Mouse (Mus musculus): ENCODE measurements around the gene Cyp8b1. TPM values are rescaled to one million over a fixed set of nuclear protein-coding genes. Genes with fewer than 3 reads are reported as not detected.

Cyp8b1 gene
- polyA plus RNA-seq, 1 experiment from 2014 or later, result not detected

DNA sequence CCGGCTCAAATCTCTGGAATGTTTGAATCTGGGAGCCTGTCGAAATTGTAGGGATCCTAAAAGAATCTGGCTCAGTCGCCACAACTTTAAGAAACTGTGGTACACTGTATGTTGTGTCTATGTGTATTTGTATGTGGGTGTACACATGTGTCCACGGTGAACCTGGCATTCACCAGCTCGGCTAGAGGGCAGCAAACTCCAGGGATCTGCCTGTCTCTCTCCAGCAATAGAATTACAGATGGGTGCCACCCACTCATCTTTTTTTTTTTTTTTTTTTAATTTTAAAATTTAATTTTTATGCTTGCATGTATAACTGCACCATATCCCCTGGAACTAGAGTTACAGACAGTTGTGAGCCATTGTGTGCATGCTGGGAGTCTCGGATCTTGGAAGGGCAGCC lies 34.8 kb downstream of the Cyp8b1 start:
- no peaks in the 10 kb centered on the region for H3K36me3 ChIP-seq
- peaks cover 2% of the 10 kb centered on the region for H3K4me1 ChIP-seq
- no peak overlapping the region for H3K4me2 ChIP-seq
- 61% methylated on average over 6 of the region's 6 CpGs for whole genome bisulfite sequencing
- no peaks in the 10 kb centered on the region for H3K9me3 ChIP-seq
- no peak overlapping the region for H3K27ac ChIP-seq
- H3K9ac ChIP-seq, result no peak overlapping the region
- H3K4me3 ChIP-seq, result no peak overlapping the region
- H3K27me3 ChIP-seq, result no peaks in the 10 kb centered on the region
- no peak for ATAC-seq (ENCODE audit: borderline replicate concordance, extremely low read depth, low FRiP score, low TSS enrichment)

DNA sequence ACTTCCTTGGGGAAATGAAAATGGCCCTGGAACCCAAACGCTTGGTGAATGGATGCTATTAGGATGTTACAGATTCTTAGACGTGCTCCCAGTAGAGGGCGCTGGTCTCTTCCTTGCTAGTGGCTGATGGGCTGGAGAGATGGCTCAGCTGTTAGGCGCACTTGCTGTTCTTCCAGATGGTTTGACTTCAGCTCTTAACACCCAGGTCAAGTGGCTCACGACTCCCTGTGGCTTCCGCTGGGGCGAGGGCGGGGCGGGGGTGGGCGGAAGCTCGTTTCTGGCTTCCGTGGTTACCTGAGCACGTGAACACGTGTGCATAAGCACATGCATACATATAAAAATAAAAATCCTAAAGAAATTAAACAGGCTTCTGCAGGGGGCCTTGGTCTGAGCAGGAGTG lies 35.3 kb downstream of the Cyp8b1 start:
- no peaks in the 10 kb centered on the region for H3K36me3 ChIP-seq
- H3K4me3 ChIP-seq, result no peak overlapping the region
- H3K27ac ChIP-seq, result no peak overlapping the region
- no peaks in the 10 kb centered on the region for H3K9me3 ChIP-seq
- 17% methylated on average over 14 of the region's 14 CpGs for WGBS
- peak; percentile 35; the same call in 1 of the 2 replicates for ATAC-seq (ENCODE audit: borderline replicate concordance, extremely low read depth, low FRiP score, low TSS enrichment)
- H3K9ac ChIP-seq, result no peak overlapping the region
- H3K4me2 ChIP-seq, result peak overlapping the region; percentile 25; the same call in 1 of the 2 replicates
- peaks cover 2% of the 10 kb centered on the region for H3K4me1 ChIP-seq
- no peaks in the 10 kb centered on the region for H3K27me3 ChIP-seq

DNA sequence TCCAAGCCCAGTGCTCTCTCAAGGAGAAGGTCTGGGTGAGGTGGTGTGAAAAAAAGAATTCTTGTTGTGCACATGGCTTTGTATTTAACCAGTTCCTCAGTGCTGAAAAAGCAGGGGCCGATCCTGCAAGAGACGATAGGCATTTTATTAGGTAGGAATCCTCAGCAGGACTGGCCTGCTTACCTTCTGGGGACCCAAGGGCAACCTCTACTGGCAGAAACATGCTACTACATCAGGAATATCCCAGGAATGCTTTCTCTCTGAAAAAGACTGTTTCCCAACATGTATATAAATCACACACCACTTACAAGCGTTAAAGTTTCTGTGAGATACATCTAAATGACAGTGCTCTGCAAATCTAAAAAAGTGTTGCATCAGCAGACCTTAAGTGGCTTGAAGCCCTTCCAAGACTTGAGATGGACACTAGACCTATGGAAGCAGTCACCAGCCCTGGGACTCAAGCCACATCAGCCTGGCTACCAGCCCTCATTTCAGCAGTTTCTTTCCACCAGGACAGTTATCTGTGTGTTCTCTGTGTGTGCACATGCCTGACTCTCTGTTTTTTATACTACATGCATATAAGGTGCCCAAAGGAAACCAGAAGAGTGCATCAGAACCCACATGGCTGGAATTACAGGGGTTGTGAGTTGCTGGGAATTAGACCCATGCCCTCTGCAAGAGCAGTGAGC lies 38.9 kb downstream of the Cyp8b1 start:
- Histone ChIP-seq H3K4me2 (no peak overlapping the region), H3K36me3 (no peaks in the 10 kb centered on the region), H3K27me3 (no peaks in the 10 kb centered on the region), H3K4me1 (peaks cover 2% of the 10 kb centered on the region), H3K27ac (no peak overlapping the region), H3K9me3 (no peaks in the 10 kb centered on the region), H3K4me3 (no peak overlapping the region), H3K9ac (no peak overlapping the region)
- WGBS, result 9% methylated on average over 3 of the region's 3 CpGs
- ATAC-seq (ENCODE audit: borderline replicate concordance, extremely low read depth, low FRiP score, low TSS enrichment), result 0 out of 2 replicates have a peak, but pooled peaks have one; percentile 28

DNA sequence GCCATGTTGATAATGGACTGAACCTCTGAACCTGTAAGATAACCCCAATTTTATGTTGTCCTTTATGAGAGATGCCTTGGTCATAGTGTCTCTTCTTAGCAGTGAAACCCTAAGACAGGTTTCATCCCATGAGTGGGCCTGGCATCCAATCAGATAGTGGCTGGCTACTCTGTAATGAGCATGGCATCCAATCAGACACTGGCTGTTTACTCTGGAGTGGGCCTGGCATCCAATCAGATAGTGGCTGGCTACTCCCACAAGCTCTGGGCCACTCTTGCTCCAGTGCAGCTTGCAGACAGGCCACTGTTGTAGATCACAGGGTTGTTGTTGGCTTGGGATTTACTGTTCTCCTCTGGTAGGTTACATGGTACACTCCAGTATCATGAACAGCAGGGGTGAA lies 42.5 kb downstream of the Cyp8b1 start:
- H3K4me3 ChIP-seq, result no peak overlapping the region
- no peak overlapping the region for H3K27ac ChIP-seq
- no peak overlapping the region for H3K4me2 ChIP-seq
- H3K36me3 ChIP-seq, result no peaks in the 10 kb centered on the region
- no peak for ATAC-seq (ENCODE audit: borderline replicate concordance, extremely low read depth, low FRiP score, low TSS enrichment)
- no peak overlapping the region for H3K9ac ChIP-seq
- H3K4me1 ChIP-seq, result peaks cover 2% of the 10 kb centered on the region; the same call in 1 of the 2 replicates
- no peaks in the 10 kb centered on the region for H3K27me3 ChIP-seq
- no peaks in the 10 kb centered on the region for H3K9me3 ChIP-seq

DNA sequence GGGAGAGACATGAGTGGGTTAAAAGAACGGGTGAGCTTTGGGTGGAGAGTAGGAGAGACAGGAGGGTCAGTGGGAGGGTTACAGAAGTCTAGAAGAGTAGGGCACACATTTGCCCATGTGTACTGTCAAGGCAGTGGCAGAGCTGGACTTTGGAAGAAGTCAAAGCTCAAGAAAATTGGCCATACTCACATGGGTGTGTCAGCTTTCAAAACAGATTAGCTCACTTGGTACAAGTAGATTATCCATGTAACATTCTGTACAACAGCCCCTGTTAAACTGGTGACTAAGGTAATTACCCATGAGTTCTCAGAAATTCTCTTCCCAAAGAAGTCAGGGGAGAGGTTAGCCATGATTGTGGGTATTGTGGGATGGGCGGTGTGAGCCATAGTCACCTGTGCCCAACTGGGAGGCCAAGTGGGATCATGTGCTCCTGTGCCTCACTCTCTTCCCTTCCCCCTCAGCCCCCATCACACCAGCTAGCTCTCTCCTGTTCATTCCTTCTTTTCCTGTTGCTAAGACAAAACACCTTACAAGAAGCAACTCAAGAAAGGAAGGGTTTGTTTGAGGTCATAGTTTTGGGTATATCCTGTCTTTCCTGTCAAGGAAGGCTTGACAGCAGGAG lies 43.9 kb downstream of the Cyp8b1 start:
- Histone ChIP-seq H3K9ac (no peak overlapping the region), H3K27me3 (no peaks in the 10 kb centered on the region)
- 80% methylated on average over 2 of the region's 2 CpGs for WGBS

DNA sequence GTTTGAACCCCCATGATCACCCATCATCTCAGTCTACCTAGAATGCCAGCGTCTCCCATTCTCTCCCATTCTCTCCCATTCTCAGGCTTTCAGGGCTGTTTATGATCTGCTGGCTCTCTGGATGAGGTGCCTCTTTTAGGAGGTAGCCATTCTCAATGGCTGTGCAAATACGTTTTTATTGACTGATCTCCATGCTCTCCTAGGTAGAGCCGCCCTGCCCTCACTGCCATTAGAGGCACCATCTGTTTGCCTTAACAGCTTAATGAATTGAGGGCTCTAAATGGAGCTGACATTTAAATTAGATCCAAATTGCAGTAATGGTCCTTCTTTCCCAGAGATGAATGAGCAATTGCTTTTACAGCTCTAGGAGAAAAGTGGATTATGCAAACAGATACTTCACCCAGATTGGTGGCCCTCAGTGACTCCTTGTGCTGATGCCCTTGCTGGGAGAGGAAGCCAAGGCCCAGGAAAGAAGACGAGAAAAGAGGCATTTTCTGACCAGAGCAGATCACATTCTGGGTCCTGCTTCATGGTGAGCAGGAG lies 46.1 kb downstream of the Cyp8b1 start:
- no peak overlapping the region for H3K9ac ChIP-seq
- H3K4me2 ChIP-seq, result no peak overlapping the region
- peaks cover 10% of the 10 kb centered on the region for H3K4me1 ChIP-seq
- no peaks in the 10 kb centered on the region for H3K27me3 ChIP-seq
- 59% methylated on average over 4 of the region's 4 CpGs for WGBS
- no peak for ATAC-seq (ENCODE audit: borderline replicate concordance, extremely low read depth, low FRiP score, low TSS enrichment)
- no peaks in the 10 kb centered on the region for H3K9me3 ChIP-seq
- no peaks in the 10 kb centered on the region for H3K36me3 ChIP-seq
- no peak overlapping the region for H3K27ac ChIP-seq
- no peak overlapping the region for H3K4me3 ChIP-seq

More for the DNA sequence above, 43.9 kb downstream of the Cyp8b1 start:
- H3K4me1 ChIP-seq, result peaks cover 7% of the 10 kb centered on the region; the same call in 1 of the 2 replicates
- ATAC-seq (ENCODE audit: borderline replicate concordance, extremely low read depth, low FRiP score, low TSS enrichment), result no peak
- no peak overlapping the region for H3K4me2 ChIP-seq
- no peak overlapping the region for H3K27ac ChIP-seq
- no peak overlapping the region for H3K4me3 ChIP-seq
- H3K9me3 ChIP-seq, result no peaks in the 10 kb centered on the region
- no peaks in the 10 kb centered on the region for H3K36me3 ChIP-seq

DNA sequence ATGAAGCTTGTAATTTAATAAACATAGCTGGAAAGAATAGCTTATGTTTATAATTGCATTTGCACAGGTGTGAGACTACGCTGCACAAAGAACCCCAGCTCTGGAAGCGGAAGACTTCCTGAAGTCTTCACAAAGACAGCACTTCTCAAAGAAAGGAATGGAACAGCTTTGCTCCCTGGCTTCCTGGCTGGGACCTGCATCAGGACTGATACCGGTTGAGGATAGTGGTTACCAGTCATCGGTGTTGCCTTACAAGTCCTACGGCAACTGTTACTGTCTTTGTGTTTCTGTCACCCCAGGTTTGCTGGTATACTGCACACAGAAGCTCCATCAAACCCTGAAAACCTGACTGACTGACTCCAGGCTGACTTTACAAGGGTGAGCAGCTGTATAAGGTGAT lies 46.7 kb downstream of the Cyp8b1 start:
- no peak overlapping the region for H3K4me3 ChIP-seq
- H3K9me3 ChIP-seq, result no peaks in the 10 kb centered on the region
- no peaks in the 10 kb centered on the region for H3K27me3 ChIP-seq
- H3K36me3 ChIP-seq, result no peaks in the 10 kb centered on the region
- no peak for ATAC-seq (ENCODE audit: borderline replicate concordance, extremely low read depth, low FRiP score, low TSS enrichment)
- 81% methylated on average over 5 of the region's 5 CpGs for WGBS
- H3K27ac ChIP-seq, result no peak overlapping the region
- H3K4me1 ChIP-seq, result peaks cover 10% of the 10 kb centered on the region
- no peak overlapping the region for H3K9ac ChIP-seq
- H3K4me2 ChIP-seq, result no peak overlapping the region

GRCm38 (mm10) chr9:121868236-121868635 lies 47.9 kb downstream of the Cyp8b1 start:
- H3K27ac ChIP-seq, result peak overlapping the region; percentile 50
- ATAC-seq (ENCODE audit: borderline replicate concordance, extremely low read depth, low FRiP score, low TSS enrichment), result peak; percentile 47; the same call in 1 of the 2 replicates
- H3K4me3 ChIP-seq, result no peak overlapping the region
- H3K27me3 ChIP-seq, result no peaks in the 10 kb centered on the region
- WGBS, result 45% methylated on average over 6 of the region's 6 CpGs
- H3K4me2 ChIP-seq, result no peak overlapping the region
- H3K9ac ChIP-seq, result no peak overlapping the region
- peaks cover 10% of the 10 kb centered on the region for H3K4me1 ChIP-seq
- no peaks in the 10 kb centered on the region for H3K9me3 ChIP-seq
- H3K36me3 ChIP-seq, result no peaks in the 10 kb centered on the region

- Histone ChIP-seq H3K4me2 (no peak overlapping the region), H3K9ac (no peak overlapping the region), H3K27ac (peak overlapping the region; percentile 76), H3K27me3 (no peaks in the 10 kb centered on the region), H3K4me1 (peaks cover 10% of the 10 kb centered on the region), H3K9me3 (no peaks in the 10 kb centered on the region), H3K4me3 (no peak overlapping the region), H3K36me3 (no peaks in the 10 kb centered on the region)
- 37% methylated on average over 6 of the region's 6 CpGs for WGBS
- peak; percentile 67; the same call in 1 of the 2 replicates for ATAC-seq (ENCODE audit: borderline replicate concordance, extremely low read depth, low FRiP score, low TSS enrichment)
Measured at GRCm38 (mm10) chr9:121867632-121868031, 48.5 kb downstream of the Cyp8b1 start.

GRCm38 (mm10) chr9:121865425-121866008 lies 50.6 kb downstream of the Cyp8b1 start:
- ATAC-seq (ENCODE audit: borderline replicate concordance, extremely low read depth, low FRiP score, low TSS enrichment), result no peak

DNA sequence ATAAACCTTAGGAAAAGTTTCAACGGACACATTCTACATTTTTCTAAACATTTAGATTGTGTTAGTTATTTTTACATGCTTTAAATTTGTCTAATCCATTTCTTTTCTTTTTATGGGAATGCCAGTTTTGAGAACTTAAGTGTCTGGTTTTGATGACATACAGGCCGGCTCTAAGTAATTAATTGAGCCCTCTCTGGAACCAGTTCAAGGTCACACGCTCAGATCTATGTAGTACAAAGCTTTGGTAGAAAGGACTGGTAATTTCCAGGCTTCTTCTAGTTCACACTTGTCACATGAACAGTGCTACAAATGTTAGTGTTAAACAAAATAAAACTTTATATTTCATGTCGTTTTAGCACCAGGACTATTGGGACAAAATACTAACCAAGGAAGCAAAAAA lies 51.3 kb downstream of the Cyp8b1 start:
- H3K27me3 ChIP-seq, result no peaks in the 10 kb centered on the region
- no peak overlapping the region for H3K27ac ChIP-seq
- no peaks in the 10 kb centered on the region for H3K9me3 ChIP-seq
- no peaks in the 10 kb centered on the region for H3K36me3 ChIP-seq
- H3K4me3 ChIP-seq, result no peak overlapping the region
- no peak overlapping the region for H3K9ac ChIP-seq
- WGBS, result 38% methylated on average over 4 of the region's 4 CpGs
- no peak overlapping the region for H3K4me2 ChIP-seq
- no peak for ATAC-seq (ENCODE audit: borderline replicate concordance, extremely low read depth, low FRiP score, low TSS enrichment)
- H3K4me1 ChIP-seq, result peaks cover 10% of the 10 kb centered on the region

More at GRCm38 (mm10) chr9:121865425-121866008, 50.6 kb downstream of the Cyp8b1 start:
- H3K9me3 ChIP-seq, result no peaks in the 10 kb centered on the region
- no peak overlapping the region for H3K9ac ChIP-seq
- H3K4me1 ChIP-seq, result peaks cover 10% of the 10 kb centered on the region
- WGBS, result 34% methylated on average over 3 of the region's 3 CpGs
- H3K27me3 ChIP-seq, result no peaks in the 10 kb centered on the region
- no peak overlapping the region for H3K4me3 ChIP-seq
- H3K4me2 ChIP-seq, result no peak overlapping the region
- no peak overlapping the region for H3K27ac ChIP-seq
- no peaks in the 10 kb centered on the region for H3K36me3 ChIP-seq

Measured in lung, embryonic 15.5 days (tissue).